Mouse (Mus musculus): ENCODE results near the gene Grm4.

DNA sequence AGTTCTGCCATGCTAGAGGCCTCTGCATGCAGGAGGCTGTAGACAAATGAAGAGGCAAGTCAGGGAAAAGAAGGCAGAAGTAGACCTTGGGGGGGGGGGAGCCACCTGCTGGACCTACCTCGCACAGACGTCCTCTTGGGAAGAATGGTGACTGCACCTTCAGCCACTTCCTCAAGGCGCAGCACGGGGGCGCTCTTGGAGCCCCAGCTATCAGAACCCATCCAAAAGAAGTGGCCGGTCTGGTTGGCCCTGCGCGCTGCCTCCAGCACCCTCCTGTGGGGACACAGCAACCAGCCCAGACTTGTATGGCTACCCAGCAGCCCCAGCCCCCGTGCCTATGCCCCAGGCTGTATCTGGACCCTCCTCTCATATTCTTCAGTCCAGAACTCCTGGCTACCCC lies 69.4 kb downstream of the Grm4 start:
- TF ChIP-seq CTCF (IDR thresholded peaks at IDR 0.05; ENCODE audit: control insufficient read depth, insufficient read depth, low read length) (peak; percentile 54), POLR2A (IDR thresholded peaks at IDR 0.05; ENCODE audit: borderline replicate concordance, control insufficient read depth, low read depth, low read length) (no peak)
